Mouse (Mus musculus) small intestine, adult 2 months (tissue): Measurements from ENCODE around the gene Hs3st5.

Experiments used
- CTCF ChIP-seq: fragments of 200-500 bp; IDR thresholded peaks from 2 replicates; pipeline ENCODE4 v1.5.1; 2012; ENCODE audit warnings: low read depth, mild to moderate bottlenecking, control low read depth, inconsistent platforms, low read length, moderate library complexity, mixed read lengths; ENCODE audit not compliant: insufficient replicate concordance, insufficient read length; ENCODE audit errors: extremely low read depth
- POLR2A ChIP-seq: fragments of 200-500 bp; IDR thresholded peaks from 2 replicates; pipeline ENCODE4 v1.6.1; 2012; ENCODE audit warnings: low read depth, mild to moderate bottlenecking, control low read depth, inconsistent platforms, low read length, moderate library complexity

GRCm38 (mm10) chr10:36805788-36806187 is 299.2 kb downstream of the Hs3st5 start:
- TF ChIP-seq POLR2A (no peak), CTCF (no peak)
